Mouse (Mus musculus) lung, postnatal 10 days (tissue): ENCODE measurements at regions not wholly inside any gene's neighbourhood (a gene's known extent, or its start where the extent isn't known, plus 50 kb on each side); places are given as distances from the start of the nearest gene placed in this dataset.
A peak's percentile ranks its signal among the peaks of the same experiment; 100 is the strongest.

Experiments used
- DNase-seq: peaks from one replicate; pipeline ENCODE4 v3.0.0; 2021

DNA sequence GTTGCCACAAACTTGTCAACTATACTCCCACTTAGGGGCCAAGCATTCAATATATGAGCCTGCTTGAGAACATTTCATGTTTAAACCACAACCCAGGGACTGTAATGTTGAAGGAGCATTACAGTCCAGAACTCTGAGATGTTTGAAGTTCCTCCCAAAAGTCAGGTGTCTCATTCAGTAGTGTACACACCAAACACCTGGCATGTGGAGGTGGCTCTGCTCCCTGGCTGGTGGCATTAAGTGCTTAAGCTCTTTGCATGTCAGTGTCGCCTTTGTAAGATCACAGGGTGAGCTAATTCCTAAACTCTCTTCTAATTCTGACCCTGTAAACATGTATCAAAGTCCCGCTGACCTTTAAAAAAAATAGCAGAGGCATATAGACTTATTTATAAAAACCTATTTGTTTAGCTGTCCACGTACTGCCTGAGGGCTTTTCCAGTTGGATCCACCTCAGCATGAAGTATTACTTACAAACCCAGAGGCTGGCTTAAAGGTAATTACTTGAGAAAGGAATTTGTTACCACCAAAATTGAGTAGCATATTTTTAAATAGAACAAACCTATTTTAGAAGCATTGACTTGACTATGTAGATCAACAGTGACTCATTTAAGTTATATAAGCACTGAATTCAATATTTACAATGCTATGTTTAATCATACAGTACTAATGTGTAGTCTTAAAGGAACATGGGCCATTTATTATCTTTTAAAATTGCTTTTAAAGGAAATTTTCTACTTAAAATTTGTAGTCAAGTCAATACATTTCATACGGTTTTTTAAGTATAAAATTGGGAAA is 276.3 kb upstream of the Fermt1 start:
- no peak for DNase-seq

DNA sequence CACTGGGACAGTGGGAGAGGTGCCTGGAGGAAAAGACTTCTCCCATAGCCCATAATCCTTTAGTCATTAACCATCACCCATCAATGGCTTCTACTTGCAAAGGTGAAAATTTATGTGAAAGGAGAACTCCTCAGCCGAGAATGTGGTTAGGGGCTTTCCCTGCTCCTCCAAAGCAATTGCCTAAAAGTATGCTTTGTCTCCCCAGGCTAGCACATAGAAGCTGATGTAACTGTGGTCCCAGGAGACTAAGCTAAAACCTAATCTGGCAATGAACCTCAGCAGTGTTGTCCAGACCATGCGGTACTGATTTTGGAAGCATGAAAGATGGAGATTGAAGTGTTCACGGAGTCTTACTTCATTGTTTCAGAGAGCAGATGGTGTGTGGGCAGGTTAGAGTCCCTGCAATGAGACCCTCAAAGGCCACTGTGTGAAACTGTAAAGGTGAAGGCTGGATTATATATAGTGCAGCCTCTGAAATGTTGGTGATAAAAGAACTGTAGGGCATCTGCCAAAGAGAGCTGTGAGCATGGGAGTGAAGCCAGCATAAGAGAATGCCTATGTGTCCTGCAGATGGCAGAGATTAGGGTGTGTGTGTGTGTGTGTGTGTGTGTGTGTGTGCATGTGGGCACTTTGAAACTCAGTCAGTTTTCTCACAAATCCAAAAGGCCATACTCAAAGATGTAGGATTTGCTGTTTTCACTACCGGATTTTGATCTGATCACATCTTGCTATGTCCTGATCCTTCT is 289.6 kb upstream of the Fermt1 start:
- DNase-seq, result no peak

DNA sequence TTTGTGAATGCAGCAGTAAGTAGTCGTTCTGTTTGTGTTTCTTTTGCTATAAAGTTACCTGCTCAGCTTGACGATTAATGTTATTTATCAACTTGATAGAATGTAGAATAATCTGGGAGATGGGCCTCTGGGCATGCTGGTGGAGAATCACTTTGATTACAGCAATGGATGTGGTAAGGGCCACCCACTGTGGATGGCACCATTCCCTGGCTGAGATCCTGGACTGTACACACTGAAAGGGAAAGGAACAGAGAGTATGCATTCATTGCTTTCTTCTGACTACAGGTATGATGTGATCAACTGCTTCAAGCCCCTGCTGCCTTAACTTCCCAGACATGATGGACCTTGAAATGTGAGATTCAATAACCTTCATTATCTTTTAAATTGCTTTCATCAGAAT is 299.8 kb upstream of the Bmp2 start:
- no peak for DNase-seq

DNA sequence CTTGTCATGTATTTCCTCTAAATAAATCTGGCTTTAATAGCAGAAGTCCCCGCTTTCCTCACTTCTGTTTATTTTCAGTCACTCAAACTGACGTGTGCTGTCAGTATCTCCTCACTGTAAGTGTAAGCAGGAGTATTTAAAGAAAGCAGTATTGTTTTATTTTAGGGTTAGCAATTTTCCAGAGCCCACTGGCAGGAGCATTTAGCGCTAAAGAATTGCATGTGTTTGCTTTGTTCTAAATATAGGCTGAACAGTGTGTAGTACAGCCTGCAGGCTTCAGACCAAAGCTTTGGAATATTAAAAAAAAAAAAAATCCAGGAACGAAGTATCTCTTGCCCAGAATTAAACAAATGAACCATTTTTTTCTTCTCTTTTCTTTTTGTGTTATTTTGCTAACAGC is 277.5 kb upstream of the Bmp2 start:
- no peak for DNase-seq

DNA sequence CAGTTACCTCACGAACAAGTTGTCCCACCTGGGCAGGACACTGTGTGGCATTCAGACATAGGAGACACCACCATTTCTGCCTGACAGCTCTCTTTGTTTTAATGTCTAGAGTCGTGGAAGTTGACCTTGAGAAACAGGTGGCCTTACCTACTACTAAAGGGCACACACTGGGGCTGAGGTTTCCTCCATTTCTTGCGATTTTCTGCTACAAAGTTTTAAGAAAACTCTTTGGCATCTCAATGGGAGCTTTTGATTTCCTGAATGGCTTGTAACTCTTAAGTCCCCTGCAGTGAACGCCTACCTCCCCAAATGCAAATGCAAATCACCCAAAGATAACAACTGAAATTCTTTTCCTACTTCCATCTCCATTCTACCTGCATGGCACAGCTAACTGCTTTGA is 273.4 kb upstream of the Bmp2 start:
- no peak for DNase-seq

DNA sequence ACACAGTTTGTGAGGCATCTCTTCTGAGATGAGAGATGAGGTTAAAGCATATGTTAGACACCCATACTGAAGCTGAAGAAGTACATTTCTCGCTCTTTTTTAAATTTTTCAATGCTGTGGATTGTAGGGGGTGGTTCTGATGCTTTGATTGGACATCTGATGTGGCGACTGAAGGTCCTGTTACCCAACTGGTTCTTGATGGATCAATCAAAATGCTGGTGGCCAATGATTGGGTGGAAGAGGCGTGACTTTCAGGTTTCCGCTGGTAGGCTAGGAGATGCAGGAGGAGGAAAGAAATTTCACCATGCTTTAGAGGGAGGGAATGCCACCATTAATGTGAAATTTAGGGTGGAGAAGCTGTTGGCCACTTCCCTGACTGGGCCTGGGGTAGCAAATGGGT is 272.7 kb upstream of the Bmp2 start:
- no peak for DNase-seq

DNA sequence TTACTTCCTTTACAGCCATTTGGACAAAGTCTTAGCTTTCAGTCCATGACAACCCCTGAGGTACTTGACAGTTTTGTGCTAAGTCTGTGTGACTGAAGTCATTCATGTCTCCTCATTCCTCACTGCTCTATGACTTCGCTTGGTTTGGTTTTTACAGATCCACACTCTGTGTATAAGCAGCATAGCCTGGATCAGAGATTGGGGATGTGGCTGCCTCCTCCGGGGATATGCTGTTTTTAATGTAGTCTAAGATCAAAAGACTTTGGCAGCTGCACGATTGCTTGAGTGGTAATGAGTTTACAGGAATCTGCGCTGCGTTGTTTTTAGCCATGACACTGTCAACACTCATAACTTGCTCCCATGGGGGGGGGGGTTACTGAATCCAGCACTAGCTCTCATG is 269.3 kb upstream of the Bmp2 start:
- DNase-seq, result peak; percentile 1

DNA sequence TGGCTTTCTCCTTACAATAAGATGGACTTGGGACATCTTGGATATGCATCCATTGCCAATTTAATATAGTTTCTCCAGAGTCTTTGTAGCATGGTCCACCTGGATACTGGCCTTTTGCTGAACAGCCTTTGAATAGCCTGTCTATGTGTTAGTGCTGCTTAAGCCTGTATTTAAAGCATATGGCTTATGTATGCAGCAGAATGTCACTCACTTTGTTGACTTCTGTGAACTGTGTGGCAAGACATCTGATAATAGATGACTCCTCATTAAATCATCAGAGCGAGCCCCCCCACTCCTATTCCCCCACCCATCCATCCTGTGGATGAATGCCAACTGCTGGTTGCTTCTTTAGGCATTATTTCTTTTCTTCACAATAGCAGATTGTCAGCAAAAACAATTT is 268.2 kb upstream of the Bmp2 start:
- no peak for DNase-seq

DNA sequence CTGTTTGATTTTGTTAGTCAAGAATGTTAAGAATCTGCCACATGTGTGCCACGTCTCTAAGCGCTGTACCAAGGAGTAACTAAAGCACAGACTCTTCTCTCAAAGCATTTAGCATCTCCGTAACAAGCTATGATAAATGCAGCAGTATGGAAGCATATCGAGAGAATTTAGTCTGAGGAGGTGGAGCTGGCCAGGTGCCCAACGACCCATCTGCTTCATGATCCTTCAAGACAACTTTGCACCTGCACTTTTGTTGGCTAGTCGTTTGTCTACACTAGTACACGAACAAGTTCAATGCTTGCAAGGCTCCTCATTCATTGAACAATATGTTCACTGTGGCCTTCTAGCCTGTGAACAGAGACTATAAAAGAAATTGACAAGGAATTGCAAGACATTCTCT is 257.8 kb upstream of the Bmp2 start:
- DNase-seq, result no peak

DNA sequence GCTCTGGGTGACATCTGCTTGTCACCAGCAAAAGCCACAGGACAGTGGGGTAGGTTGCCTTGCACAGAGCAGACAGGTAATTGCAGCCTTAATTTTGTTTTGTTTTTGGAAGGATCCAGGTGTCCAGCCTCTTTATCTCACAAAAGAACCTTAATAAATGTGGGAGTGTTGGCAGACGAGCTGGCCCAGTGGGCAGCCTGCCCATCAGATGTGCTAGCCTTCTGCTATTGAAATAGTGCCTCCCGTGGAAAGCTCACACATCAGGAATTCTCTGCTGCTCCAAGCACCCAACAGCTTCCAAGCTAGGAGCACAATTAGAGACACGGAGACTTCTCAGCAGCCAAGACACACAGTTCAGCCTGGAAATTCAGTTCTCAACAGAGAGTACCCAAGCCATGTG is 246.0 kb upstream of the Bmp2 start:
- peak; percentile 11 for DNase-seq

DNA sequence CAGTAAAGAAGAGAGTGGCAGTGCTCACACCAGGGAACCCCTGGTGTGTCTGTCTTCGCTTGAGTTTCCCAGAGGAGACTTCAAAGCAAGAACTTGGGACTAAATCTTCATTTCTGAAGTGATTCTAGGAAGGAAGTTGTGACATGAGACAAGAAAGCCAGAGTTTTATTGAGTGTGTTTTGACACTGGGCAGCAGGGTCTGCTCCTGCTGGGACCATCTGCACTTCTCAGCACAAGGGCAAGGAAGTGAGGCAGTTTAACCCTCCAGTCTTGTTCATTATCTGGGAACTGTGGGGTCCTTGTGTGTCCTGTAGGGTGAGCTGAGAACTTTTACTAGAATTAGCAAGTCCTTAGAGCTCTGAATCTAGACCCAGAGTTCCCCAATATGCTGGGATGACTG is 241.0 kb upstream of the Bmp2 start:
- DNase-seq, result peak; percentile 26

DNA sequence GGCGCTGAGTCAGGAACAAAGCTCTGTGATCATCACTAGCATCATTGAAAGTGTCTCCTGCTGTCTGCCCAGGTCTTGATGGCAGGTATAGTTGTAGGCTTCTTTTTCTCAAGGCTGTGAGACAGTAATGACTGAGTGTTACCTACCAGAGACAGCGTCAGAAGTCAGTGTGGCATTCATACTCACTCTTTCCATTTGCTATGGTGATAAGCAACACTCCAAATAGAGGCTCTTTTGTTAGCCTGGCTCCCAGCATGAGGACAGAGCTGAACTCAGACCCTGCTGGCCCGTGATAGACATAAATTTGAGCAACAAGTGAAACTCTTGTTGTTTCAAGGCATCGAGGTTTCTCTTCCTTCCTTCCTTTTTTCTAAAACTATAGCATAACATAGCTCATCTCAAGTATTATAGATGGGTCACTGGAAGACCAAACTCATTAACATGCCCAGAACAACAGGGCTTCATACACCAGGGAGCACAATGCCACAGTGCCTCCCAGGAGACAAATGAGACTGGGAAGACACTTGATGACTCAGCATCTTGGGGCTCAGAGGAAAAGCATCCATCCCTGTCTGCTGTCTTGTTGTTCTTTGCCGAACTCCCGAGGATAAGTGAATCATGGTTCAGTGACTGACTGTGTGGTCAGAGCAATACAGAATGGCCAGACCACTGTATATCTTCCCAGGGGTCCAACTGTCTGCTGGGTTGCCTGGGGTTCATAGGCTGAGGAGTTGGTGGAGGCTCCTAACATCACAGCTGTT is 225.5 kb upstream of the Bmp2 start:
- DNase-seq, result no peak

DNA sequence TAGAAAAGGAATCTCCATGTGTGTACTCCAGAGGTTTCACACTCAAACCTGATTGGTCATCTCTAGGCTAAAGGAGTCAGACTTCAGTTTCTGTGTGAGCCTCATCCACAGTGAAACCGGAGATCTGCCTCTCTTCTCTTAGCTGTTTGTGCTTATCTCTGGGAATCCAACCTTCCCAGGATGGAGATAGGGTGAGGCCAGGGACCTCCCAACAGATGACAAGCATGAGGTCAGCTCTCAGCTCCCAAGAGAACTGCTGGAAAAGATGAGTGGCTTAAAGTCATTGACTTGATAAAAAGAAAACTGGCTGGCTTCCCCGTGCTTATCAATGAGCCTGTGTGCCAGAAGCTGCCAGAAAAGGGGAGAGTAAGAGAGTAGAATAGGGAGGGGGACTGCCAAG is 224.3 kb upstream of the Bmp2 start:
- DNase-seq, result no peak

DNA sequence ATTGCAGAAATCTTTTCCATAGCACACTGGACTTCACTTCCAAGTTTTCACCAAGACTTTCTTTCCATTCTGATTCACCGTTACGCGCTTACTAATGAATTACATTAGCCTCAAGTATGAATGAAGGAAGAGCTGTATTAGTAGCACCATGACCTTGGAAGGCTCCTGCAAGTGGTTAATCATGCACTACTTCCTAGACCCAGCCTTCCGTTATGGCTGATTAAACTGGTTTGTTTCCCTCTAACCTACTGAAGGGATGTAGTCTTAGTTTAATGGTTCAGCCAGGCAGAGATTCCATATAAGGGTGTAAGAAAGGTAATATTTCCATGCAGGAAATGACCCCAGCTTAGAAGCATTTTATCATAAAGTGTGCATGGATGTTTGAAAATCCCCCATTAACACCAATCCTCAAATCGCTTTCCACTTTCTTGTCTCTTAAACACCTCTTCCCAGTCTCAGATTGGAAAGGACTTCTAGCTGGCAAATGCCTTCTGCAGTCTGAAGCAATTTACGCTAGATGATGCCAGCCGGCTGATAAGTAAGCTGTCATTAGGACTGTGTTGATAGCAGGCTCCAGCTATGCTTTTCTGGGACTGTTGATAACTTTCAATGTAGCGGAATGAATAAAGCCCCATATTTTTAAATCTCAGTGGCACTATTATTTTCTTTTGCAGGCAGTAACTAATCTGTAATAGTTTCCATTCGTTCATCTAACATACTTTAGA is 215.6 kb upstream of the Bmp2 start:
- no peak for DNase-seq

DNA sequence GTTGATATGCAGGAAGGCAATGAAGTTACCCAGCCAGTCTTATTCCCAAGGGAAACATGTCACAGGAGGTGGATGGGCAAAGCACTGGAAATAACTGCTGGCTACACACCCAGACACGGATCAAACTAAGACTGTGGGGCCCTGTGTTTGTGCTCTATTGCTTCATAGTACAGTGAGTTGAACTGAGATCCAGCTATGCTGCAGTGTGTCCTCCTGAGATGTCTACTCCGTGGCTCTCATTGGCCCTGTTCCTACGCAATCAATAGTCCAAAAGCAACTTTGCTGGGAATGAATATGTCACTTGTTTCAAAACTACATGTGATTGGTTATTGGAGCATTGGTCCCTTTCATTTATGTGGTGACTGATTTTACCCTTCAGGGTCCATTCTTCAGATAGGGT is 213.8 kb upstream of the Bmp2 start:
- DNase-seq, result no peak

DNA sequence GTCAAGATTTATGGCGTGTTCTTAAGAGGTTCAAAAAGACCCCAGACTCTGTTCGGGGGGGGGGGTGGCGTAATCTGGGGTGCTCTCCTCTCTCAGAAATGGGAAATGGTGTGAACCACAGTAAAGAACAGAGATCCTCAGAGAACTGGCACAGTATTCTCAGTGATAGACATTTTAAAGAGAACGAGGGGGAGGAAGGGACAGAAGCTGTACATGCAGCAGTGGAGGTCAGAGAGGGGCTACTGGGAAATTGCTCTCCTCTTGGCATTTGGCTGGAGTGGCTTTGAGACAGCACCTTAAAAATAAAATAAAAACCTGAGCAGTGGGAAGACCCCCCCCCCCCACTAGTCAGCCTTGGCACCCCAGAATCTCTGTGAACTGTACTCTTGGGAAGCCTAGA is 210.6 kb upstream of the Bmp2 start:
- DNase-seq, result no peak

DNA sequence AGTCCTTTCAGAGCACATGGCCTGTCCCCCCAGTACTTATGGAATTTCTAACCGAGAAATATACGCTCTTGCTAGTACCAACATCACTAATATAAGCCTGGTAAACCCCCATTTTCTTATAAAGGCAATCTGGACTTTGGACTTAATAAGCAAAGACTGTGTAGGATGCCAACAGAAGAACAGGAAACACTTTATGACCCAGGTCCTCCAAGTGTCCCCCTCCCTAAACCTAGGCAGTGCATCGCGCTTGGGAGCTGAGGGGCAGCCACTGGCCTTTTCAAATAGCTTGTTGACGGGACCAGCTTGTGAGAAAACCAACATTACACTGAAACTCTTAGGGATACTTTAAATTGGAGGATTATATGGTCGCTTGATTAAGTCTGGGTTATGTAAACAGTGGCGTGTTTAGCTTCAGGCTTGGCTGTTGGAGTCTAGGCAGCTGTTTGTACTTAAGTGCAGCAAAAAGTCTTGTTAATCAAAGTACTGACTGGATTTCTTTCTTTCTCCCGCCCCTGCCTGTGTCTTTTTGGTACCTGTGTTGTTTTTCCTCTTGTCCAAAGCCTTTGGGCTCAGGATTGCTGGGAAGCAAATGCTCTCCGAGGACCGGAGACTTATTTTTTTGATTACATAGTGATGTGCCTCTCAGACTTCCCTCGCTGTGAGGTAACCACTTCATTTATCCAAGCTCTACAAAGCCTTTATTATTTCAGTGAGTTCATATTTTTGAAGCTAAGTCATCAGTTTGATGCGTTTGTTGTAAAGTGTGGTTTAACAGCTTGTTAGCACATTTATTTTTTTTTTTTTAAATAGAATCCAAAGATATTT is 205.8 kb upstream of the Bmp2 start:
- DNase-seq, result no peak

DNA sequence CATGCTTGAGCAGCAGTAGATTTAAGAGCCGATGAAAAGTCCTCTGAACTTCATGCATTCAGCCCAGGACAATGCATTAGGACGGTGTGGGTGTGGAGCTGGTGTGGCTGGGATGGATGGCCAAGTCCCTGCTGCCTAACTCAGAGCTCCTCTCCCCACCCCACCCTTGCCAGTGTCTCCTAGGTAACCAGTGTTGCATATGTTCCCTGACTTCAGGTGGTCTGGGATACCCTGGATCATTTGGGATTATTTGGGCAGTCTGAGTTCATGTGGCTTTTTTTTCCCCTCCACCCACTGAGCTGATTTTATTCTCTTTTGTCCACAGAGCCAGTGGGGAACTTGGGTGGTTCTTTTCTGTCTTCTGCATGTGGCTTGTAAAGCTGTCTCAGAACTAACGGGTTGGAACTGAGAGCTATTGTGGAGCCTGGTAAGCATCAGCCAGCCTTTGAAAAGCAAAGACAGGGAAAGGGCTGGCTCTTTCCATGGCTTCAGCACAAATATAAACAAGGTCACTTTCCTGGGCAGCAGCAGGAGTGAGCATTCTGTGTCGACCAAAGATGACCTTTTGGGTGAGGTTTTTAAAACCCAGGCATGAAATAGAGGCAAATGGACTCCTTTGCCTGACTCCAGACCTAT is 205.1 kb upstream of the Bmp2 start:
- peak; percentile 5 for DNase-seq

DNA sequence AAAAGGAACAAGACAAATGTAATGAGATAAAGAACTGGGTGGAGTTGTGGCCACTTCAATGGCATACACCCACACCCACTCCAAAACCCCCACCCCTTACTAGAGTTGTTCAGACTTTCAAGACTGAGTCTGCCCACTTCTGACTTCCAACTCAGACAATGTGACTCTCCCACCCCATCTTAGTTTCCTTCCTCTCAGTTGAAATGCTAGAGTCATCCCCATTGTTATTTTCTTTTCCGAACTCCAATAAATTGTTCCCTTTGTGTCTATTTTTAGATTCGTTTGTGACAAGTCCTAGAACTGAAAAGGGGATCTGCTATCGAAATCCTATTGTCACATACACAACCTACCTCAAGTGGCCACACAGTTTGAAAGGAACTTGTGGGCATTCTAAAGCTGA is 200.7 kb upstream of the Bmp2 start:
- peak; percentile 32 for DNase-seq

DNA sequence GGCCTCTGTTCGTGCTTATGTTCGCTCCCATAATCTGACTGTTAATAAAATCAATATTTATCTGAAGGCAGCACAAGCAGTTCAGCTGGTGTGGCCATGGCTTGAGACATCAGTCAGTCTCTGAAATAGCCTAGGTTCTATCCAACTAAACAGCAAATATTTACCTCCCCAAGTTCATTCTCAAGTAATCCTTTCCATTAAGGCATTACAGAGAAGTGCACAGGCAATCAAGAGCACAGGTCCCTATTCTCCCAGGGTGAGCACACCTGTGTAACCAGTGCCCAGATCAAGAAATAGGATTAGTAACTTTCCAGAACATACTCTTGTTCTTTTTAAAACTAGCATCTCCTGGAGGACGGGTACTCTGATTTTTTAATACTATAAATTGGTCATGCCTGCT is 199.2 kb upstream of the Bmp2 start:
- DNase-seq, result no peak

DNA sequence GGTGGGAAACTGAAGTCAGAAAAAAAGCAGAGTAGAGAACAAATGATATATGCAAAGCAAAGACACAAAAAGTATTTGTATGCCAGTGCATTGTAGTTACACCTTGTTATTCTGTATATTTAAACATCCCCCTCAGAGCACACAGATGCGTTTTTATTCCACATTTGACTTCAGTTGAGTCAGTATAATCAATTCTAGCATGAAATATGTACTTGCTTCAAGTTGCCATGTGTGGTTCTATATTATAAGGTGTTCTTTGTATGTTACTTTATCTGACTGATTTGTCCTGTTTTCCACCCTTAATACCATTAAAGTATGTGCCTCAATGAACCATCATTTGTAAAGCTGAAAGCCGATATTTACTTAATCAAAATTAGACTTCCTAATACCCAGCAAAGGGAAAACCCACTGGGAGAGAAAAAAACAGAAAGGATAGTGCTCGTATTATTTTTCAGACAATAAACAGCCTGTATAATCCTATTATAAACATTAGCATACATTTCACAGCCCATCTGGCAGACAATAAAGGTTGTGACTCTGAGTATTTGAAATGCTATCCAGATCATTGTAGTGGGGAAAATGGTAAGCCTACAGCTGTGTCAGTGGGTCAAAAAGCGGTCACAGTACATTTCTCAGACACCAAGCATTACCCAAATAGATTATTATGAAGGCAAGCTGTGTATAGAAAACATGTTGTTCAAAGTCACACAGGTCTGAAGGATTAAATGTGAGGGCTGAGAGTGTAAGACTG is 189.1 kb upstream of the Bmp2 start:
- no peak for DNase-seq
